Mouse (Mus musculus) brain, embryonic 14.5 days (tissue): ENCODE data around the gene Hp. TPM values are rescaled to one million over a fixed set of nuclear protein-coding genes. Genes with fewer than 3 reads are reported as not detected.

Source experiments
- DNase-seq: peaks from one replicate; pipeline ENCODE4 v3.0.0-alpha.2; 2011; ENCODE audit warnings: low read depth
- CTCF ChIP-seq: fragments of 200-500 bp; IDR thresholded peaks from 2 replicates; pipeline ENCODE4 v1.5.1; 2012; ENCODE audit warnings: inconsistent platforms, mild to moderate bottlenecking, moderate library complexity, borderline replicate concordance; ENCODE audit not compliant: insufficient read depth, insufficient read length; ENCODE audit errors: extremely low read depth
- POLR2A ChIP-seq: fragments of 200-500 bp; IDR thresholded peaks from 2 replicates; pipeline ENCODE4 v1.6.1; 2012; ENCODE audit warnings: mild to moderate bottlenecking, inconsistent platforms, borderline replicate concordance; ENCODE audit not compliant: poor library complexity, insufficient read depth, insufficient read length, severe bottlenecking; ENCODE audit errors: extremely low read depth
- polyA plus RNA-seq: library from polyadenylated mRNA; depleted of rRNA; stranded (reverse); fragments of >200 nt; gene quantifications from 2 replicates; pipeline ENCODE4 v1.2.3, GENCODE M21; 2012; rRNA removed

Gene Hp
- polyA plus RNA-seq = 0.38 and 0.63 TPM in 2 replicates

GRCm38 (mm10) chr8:109578900-109579301 lies at the start of gene Hp:
Gene Hp (minus strand): TSS chr8:109579172.
- no peak for TF ChIP-seq CTCF
- no peak for DNase-seq

- no peak for TF ChIP-seq POLR2A
- TF ChIP-seq CTCF = no peak
- no peak for DNase-seq
Observed at GRCm38 (mm10) chr8:109628638-109629037, 49.7 kb upstream of the Hp start.

DNA sequence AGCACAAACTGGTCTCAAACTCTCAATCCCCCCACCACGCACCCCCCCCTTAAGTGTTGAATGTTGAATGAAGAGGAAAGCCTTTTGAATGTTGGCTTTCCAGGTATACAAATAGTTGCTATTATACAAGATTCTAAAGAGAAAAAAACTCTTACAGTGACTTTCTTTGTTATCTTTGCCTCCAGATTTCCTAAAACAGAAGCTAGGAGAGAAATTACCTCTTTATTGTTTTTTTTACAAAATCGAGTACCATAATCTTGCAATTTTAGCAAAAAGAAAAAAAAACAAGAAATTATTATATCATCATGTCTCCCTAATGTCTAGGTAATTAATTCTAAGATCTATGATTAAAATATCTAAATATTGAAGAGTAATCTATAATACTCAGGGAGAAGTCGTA lies 36.6 kb upstream of the Hp start:
- DNase-seq = no peak

GRCm38 (mm10) chr8:109614243-109615210 lies 35.6 kb upstream of the Hp start, which contains the start of gene Pkd1l3:
Gene Pkd1l3 (plus strand): TSS chr8:109614517.
- TF ChIP-seq CTCF = no peak; the same call in 1 of the 2 replicates
- DNase-seq = no peak

More for the DNA sequence above, 36.6 kb upstream of the Hp start:
- TF ChIP-seq CTCF (no peak), POLR2A (no peak)

- peak; percentile 29 for DNase-seq
- TF ChIP-seq CTCF (no peak), POLR2A (no peak)
Observed at GRCm38 (mm10) chr8:109609153-109609502, 30.2 kb upstream of the Hp start.

- peak; percentile 67; the same call in 1 of the 2 replicates for TF ChIP-seq POLR2A
- TF ChIP-seq CTCF = no peak
Observed at GRCm38 (mm10) chr8:109608271-109609152, 29.5 kb upstream of the Hp start, which contains the start of gene Dhodh. Gene Dhodh (minus strand): TSS chr8:109608673.

GRCm38 (mm10) chr8:109607650-109608049 lies 28.7 kb upstream of the Hp start:
- no peak for TF ChIP-seq CTCF
- TF ChIP-seq POLR2A = no peak

More at GRCm38 (mm10) chr8:109608271-109609152, 29.5 kb upstream of the Hp start, which contains the start of gene Dhodh:
- DNase-seq = peak; percentile 99

DNA sequence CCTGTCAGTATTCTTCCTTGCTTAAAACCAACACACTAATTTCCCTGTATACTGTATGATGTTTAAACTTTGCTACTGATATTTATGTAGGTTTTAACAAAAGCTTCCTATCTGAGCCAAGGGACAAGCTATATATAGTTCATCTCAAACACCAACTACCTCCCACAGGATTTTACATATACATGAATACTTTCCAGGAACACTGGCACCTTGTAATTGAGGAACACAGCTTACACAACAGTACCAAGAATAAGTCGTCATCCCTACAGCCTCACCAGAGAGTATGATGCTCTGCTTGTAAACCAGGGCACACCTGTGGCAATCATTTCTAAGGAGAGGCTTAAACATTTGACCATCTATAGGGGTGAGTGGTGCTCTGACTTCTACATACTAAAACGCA lies 27.8 kb upstream of the Hp start:
- no peak for DNase-seq
- TF ChIP-seq POLR2A (no peak), CTCF (no peak)

More at GRCm38 (mm10) chr8:109607650-109608049, 28.7 kb upstream of the Hp start:
- DNase-seq = peak; percentile 19

DNA sequence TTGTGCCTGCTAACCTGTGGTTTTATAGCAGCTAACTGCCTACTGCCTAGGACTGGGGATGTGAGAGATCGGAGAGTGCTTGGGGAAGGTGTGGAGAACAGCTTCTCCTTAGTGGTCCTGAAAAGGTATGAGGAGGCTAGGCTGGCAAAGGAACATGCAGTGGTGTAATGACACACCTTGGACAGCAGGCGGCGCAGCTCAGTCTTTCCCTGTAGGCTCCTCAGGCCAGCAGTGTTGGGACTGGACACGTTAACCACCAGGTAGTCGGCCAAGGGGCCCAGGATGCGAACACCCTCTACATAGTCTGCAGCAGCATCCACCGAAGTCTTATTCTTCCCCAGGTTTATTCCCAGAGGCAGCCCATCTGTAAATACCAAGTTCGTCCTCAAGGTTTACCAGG lies 16.9 kb upstream of the Hp start:
- DNase-seq = peak; percentile 36
- TF ChIP-seq POLR2A (no peak), CTCF (peak; percentile 87)

DNA sequence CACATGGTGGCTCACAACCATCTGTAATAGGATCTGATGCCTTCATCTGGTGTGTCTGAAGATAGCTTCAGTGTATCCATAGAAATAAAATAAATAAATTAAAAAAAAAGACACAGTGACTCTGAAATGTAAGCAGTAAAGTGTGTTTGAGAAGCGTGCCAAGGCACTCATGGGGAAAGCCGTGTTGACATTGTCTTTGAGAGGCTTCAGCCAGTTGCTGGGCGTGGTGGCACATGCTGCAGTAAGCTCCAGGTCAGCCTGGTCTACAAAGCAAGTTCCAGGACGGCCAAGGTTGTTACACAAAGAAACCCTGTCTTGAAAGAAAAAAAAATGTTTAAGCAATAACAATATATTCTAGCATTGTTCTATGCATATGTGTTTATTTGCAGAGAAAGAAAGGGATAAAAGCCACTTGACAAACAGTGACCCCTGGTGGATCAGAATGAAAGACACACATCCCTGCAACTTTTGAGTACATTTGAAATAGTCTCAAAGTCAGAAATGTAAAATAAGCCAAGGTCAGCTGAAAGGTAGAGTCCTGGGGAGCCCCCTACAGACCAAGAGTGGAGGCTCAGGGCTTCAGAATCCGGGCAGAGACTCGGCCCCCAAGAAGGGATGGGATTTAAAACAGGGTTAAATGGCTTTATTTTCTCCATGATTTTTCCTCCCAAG lies 14.3 kb upstream of the Hp start:
- DNase-seq = peak; percentile 51
- TF ChIP-seq POLR2A (no peak), CTCF (peak; percentile 24; the same call in 1 of the 2 replicates)

GRCm38 (mm10) chr8:109592164-109592563 lies 13.2 kb upstream of the Hp start:
- no peak for DNase-seq
- no peak for TF ChIP-seq POLR2A

DNA sequence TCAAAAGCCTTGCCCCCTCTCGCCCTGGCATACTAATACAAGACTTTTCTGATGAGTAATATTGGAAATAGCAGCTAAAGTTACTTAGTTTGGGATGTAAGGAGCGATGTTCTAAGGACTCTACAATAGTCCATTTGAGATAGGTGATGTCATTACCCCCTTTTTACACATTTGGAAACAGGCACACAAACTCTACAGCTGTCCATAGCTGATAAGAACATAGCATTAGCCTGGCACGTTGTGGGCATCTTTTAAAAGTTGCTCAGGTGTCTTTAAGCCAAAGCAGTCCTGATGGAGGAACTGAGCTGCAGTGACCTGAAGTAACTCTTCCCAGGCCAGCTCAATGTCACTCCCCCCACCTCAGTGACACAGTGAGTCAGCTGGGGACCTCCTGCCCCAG lies 12.4 kb upstream of the Hp start:
- DNase-seq = no peak
- TF ChIP-seq CTCF = no peak
- no peak for TF ChIP-seq POLR2A
